Mouse (Mus musculus): ENCODE measurements around the gene Stmnd1.
"Not testable (repeated sequence)": the region's sequence is repeated elsewhere in the genome, so short reads cannot be mapped to it uniquely, and the experiment has no call there.

The Stmnd1 gene

GRCm38 (mm10) chr13:46273453-46274110 lies at the start of gene Stmnd1:
Gene Stmnd1, plus strand, starts transcription at chr13:46273721.
- peak; percentile 35 for DNase-seq (ENCODE audit: extremely low spot score, low spot score)

- DNase-seq (ENCODE audit: extremely low spot score, low spot score), result no peak
Observed at GRCm38 (mm10) chr13:46226956-46227355, 46.6 kb upstream of the Stmnd1 start.

- no peak for DNase-seq (ENCODE audit: extremely low spot score, low spot score)
Observed at GRCm38 (mm10) chr13:46227486-46227885, 46.0 kb upstream of the Stmnd1 start.

GRCm38 (mm10) chr13:46228750-46229149 lies 44.8 kb upstream of the Stmnd1 start:
- not testable (repeated sequence) for DNase-seq (ENCODE audit: extremely low spot score, low spot score)

- DNase-seq (ENCODE audit: extremely low spot score, low spot score), result no peak
Observed at GRCm38 (mm10) chr13:46231514-46232085, 41.9 kb upstream of the Stmnd1 start.

GRCm38 (mm10) chr13:46237723-46238349 lies 35.7 kb upstream of the Stmnd1 start:
- DNase-seq (ENCODE audit: extremely low spot score, low spot score), result no peak

- no peak for DNase-seq (ENCODE audit: extremely low spot score, low spot score)
Observed at GRCm38 (mm10) chr13:46238796-46239195, 34.7 kb upstream of the Stmnd1 start.

- no peak for DNase-seq (ENCODE audit: extremely low spot score, low spot score)
Observed at GRCm38 (mm10) chr13:46241391-46242188, 31.9 kb upstream of the Stmnd1 start.

GRCm38 (mm10) chr13:46253753-46254152 lies 19.8 kb upstream of the Stmnd1 start:
- DNase-seq (ENCODE audit: extremely low spot score, low spot score), result no peak

- DNase-seq (ENCODE audit: extremely low spot score, low spot score), result no peak
Observed at GRCm38 (mm10) chr13:46254171-46254570, 19.4 kb upstream of the Stmnd1 start.

- DNase-seq (ENCODE audit: extremely low spot score, low spot score), result no peak
Observed at GRCm38 (mm10) chr13:46255616-46256015, 17.9 kb upstream of the Stmnd1 start.

GRCm38 (mm10) chr13:46257847-46258246 lies 15.7 kb upstream of the Stmnd1 start:
- DNase-seq (ENCODE audit: extremely low spot score, low spot score), result peak; percentile 55

GRCm38 (mm10) chr13:46259526-46259925 lies 14.0 kb upstream of the Stmnd1 start:
- no peak for DNase-seq (ENCODE audit: extremely low spot score, low spot score)

- no peak for DNase-seq (ENCODE audit: extremely low spot score, low spot score)
Observed at GRCm38 (mm10) chr13:46261244-46261643, 12.3 kb upstream of the Stmnd1 start.

GRCm38 (mm10) chr13:46267783-46268182 lies 5.7 kb upstream of the Stmnd1 start:
- DNase-seq (ENCODE audit: extremely low spot score, low spot score), result no peak

GRCm38 (mm10) chr13:46268341-46268740 lies 5.2 kb upstream of the Stmnd1 start:
- no peak for DNase-seq (ENCODE audit: extremely low spot score, low spot score)

- DNase-seq (ENCODE audit: extremely low spot score, low spot score), result no peak
Observed at GRCm38 (mm10) chr13:46268815-46269445, 4.6 kb upstream of the Stmnd1 start.

GRCm38 (mm10) chr13:46272811-46273452 lies 589 bp upstream of the Stmnd1 start:
- DNase-seq (ENCODE audit: extremely low spot score, low spot score), result peak; percentile 30

- DNase-seq (ENCODE audit: extremely low spot score, low spot score), result no peak
Observed at GRCm38 (mm10) chr13:46275701-46276100, 2.2 kb downstream of the Stmnd1 start.

- DNase-seq (ENCODE audit: extremely low spot score, low spot score), result no peak
Observed at GRCm38 (mm10) chr13:46282543-46282942, 9.0 kb downstream of the Stmnd1 start.

GRCm38 (mm10) chr13:46287801-46288200 lies 14.3 kb downstream of the Stmnd1 start:
- peak; percentile 46 for DNase-seq (ENCODE audit: extremely low spot score, low spot score)

All from neural tube, embryonic 10.5 days (tissue).